ENCODE assay signal across 9 mouse cellular contexts in genomic region chr16:30549966-30550747, GRCm38 (mm10). TPM values are rescaled to one million over a fixed set of nuclear protein-coding genes. Genes with fewer than 3 reads are reported as not detected.
DNase-seq lines count a peak whose midpoint lies in the region; ATAC-seq and TF ChIP-seq lines count a peak whose summit lies in the region.
"Had no signal": no experiment of that assay in that cellular context is flagged by ENCODE, and none has a peak within 500 bp of the region (broad histone marks: within the 10 kb centered on the region; RNA-seq: fewer than 3 reads in every experiment).

No protein-coding gene starts in this region.

- TF ChIP-seq CTCF in liver, postnatal 0 days (IDR thresholded peaks at IDR 0.05; ENCODE audit: low read depth): peak; percentile 93
- TF ChIP-seq CTCF in testis, adult 2 months (IDR thresholded peaks at IDR 0.05; ENCODE audit: control insufficient read depth, insufficient read depth, insufficient replicate concordance, low read depth, low read length): peak; percentile 71

- H3K27me3 ChIP-seq in forebrain, embryonic 15.5 days: no peaks in the 10 kb centered on the region
- H3K27me3 ChIP-seq in liver, postnatal 0 days (ENCODE audit: insufficient read depth, low read length): peaks cover 16% of the 10 kb centered on the region; the same call in 1 of the 2 replicates
- H3K27me3 ChIP-seq in neural tube, embryonic 13.5 days: no peaks in the 10 kb centered on the region
- H3K27me3 ChIP-seq in testis, adult 2 months (ENCODE audit: control insufficient read depth, insufficient read depth, low read length): no peaks in the 10 kb centered on the region

- H3K4me2 ChIP-seq in forebrain, embryonic 15.5 days (replicated peaks): peak overlapping the region; percentile 74
- H3K4me2 ChIP-seq in liver, postnatal 0 days (ENCODE audit: low read depth, low read length): peak overlapping the region; percentile 97
- peak overlapping the region; percentile 60 for H3K4me2 ChIP-seq in neural tube, embryonic 13.5 days

- intact Hi-C loops in heart, postnatal 25 days (cut with DNase I): no loop called here

- under 1% methylated on average over 56 of the region's 63 CpGs for WGBS in forebrain, embryonic 15.5 days
- under 1% methylated on average over 61 of the region's 63 CpGs for WGBS in liver, postnatal 0 days (ENCODE audit: insufficient replicate concordance)
- under 1% methylated on average over 63 of the region's 63 CpGs for WGBS in neural tube, embryonic 13.5 days

- peak; percentile 92 for ATAC-seq in forebrain, embryonic 15.5 days (replicated peaks)
- peak; percentile 89 for ATAC-seq in liver, postnatal 0 days
- peak; percentile 91 for ATAC-seq in neural tube, embryonic 13.5 days (ENCODE audit: low read depth)

- H3K9ac ChIP-seq in ES-E14 (ENCODE audit: insufficient read depth, low read depth, low read length, poor library complexity, severe bottlenecking): peak overlapping the region; percentile 90
- H3K9ac ChIP-seq in forebrain, embryonic 15.5 days (replicated peaks): peak overlapping the region; percentile 97
- H3K9ac ChIP-seq in liver, postnatal 0 days (replicated peaks): peak overlapping the region; percentile 72
- H3K9ac ChIP-seq in neural tube, embryonic 13.5 days: peak overlapping the region; percentile 89

- no peak for TF ChIP-seq POLR2A in testis, adult 2 months (IDR thresholded peaks at IDR 0.05; ENCODE audit: control insufficient read depth, low read depth, low read length)

- H3K4me3 ChIP-seq in ES-E14 (ENCODE audit: insufficient read depth in 1 of 2, low read depth in 1 of 2, low read length in 2 of 2, poor library complexity in 1 of 2, severe bottlenecking in 1 of 2): peak overlapping the region; percentile 81 to 91
- peak overlapping the region; percentile 86 for H3K4me3 ChIP-seq in forebrain, embryonic 15.5 days
- peak overlapping the region; percentile 65 for H3K4me3 ChIP-seq in liver, postnatal 0 days (ENCODE audit: low read depth, low read length)
- peak overlapping the region; percentile 67 for H3K4me3 ChIP-seq in neural tube, embryonic 13.5 days
- peak overlapping the region; percentile 89 for H3K4me3 ChIP-seq in testis, adult 2 months (ENCODE audit: control insufficient read depth, low read depth, low read length)

- 0 out of 2 replicates have a peak, but pooled peaks cover 3% of the 10 kb centered on the region for H3K9me3 ChIP-seq in ES-E14 (ENCODE audit: control insufficient read depth, insufficient read depth, low read depth, low read length)
- H3K9me3 ChIP-seq in forebrain, embryonic 15.5 days: peaks cover 5% of the 10 kb centered on the region; the same call in 1 of the 2 replicates
- H3K9me3 ChIP-seq in liver, postnatal 0 days (ENCODE audit: low read length): no peaks in the 10 kb centered on the region
- H3K9me3 ChIP-seq in neural tube, embryonic 13.5 days: peaks cover 8% of the 10 kb centered on the region

- in situ Hi-C loops in ES-E14 (cut with MboI; ENCODE audit: low sequenced_read_pairs in 2 of 2, unreplicated experiment in 2 of 2): no loop called here

- peaks cover 0 to 11% of the 10 kb centered on the region in 2 experiments; a peak in 1 of 4 replicates for H3K4me1 ChIP-seq in ES-E14 (ENCODE audit: control insufficient read depth in 2 of 2, insufficient read depth in 2 of 2, low read length in 2 of 2, poor library complexity in 1 of 2)
- peaks cover 34% of the 10 kb centered on the region for H3K4me1 ChIP-seq in forebrain, embryonic 15.5 days
- peaks cover 12% of the 10 kb centered on the region for H3K4me1 ChIP-seq in liver, postnatal 0 days (ENCODE audit: insufficient read depth)
- peaks cover 30% of the 10 kb centered on the region for H3K4me1 ChIP-seq in neural tube, embryonic 13.5 days (replicated peaks)
- H3K4me1 ChIP-seq in testis, adult 2 months (ENCODE audit: control insufficient read depth, insufficient read depth, low read length): peaks cover 13% of the 10 kb centered on the region

- H3K27ac ChIP-seq in ES-E14 (ENCODE audit: insufficient read depth, low read depth, low read length, poor library complexity, severe bottlenecking): no peak overlapping the region
- peak overlapping the region; percentile 86 for H3K27ac ChIP-seq in forebrain, embryonic 15.5 days (replicated peaks)
- H3K27ac ChIP-seq in liver, postnatal 0 days (ENCODE audit: low read depth): no peak overlapping the region
- peak overlapping the region; percentile 82 for H3K27ac ChIP-seq in neural tube, embryonic 13.5 days (replicated peaks)
- H3K27ac ChIP-seq in testis, adult 2 months (ENCODE audit: control insufficient read depth, insufficient read depth, low read depth, low read length): no peak overlapping the region
- H3K27ac ChIP-seq: macrophage had no signal

- H3K36me3 ChIP-seq in ES-E14 (ENCODE audit: control insufficient read depth, insufficient read depth, low read length, poor library complexity, severe bottlenecking): no peaks in the 10 kb centered on the region
- peaks cover 20% of the 10 kb centered on the region for H3K36me3 ChIP-seq in forebrain, embryonic 15.5 days
- H3K36me3 ChIP-seq in liver, postnatal 0 days (replicated peaks; ENCODE audit: insufficient read depth, low read length): no peaks in the 10 kb centered on the region
- peaks cover 24% of the 10 kb centered on the region for H3K36me3 ChIP-seq in neural tube, embryonic 13.5 days
- H3K36me3 ChIP-seq in testis, adult 2 months (ENCODE audit: control insufficient read depth, insufficient read depth, low read length): no peaks in the 10 kb centered on the region

- no peak for DNase-seq in ES-E14 (ENCODE audit: low read depth, low spot score)
- DNase-seq in cerebellum, adult 11-12 months: peak; percentile 58
- peak; percentile 61 for DNase-seq in heart, postnatal 25 days (ENCODE audit: low spot score)
- DNase-seq in layer of hippocampus, adult 11-12 months (ENCODE audit: low spot score): peak; percentile 80
- peak; percentile 82 for DNase-seq in liver, postnatal 0 days

- TF ChIP-seq EP300 in liver, postnatal 0 days (IDR thresholded peaks at IDR 0.05; ENCODE audit: low read depth): no peak

TF ChIP-seq in ES-E14, 5 proteins besides CTCF, POLR2A, EP300 and RAD21:
- TF ChIP-seq ZC3H11A (IDR thresholded peaks at IDR 0.05; ENCODE audit: borderline replicate concordance, low read depth, low read length): no peak
- TF ChIP-seq HCFC1 (IDR thresholded peaks at IDR 0.05; ENCODE audit: borderline replicate concordance, insufficient read depth, low read length): peak; percentile 41; the same call in 1 of the 2 replicates

RNA-seq across cellular contexts. Expression of gene Tmem44, which starts 0.5 kb away (rescaled TPM):
- 4.2 and 9.2 TPM in 2 replicates for total RNA-seq in ES-E14 (2012; rRNA removed)
- 89.0 and 89.6 TPM in 2 replicates for polyA plus RNA-seq in forebrain, embryonic 15.5 days (2015; fragmentation: Nextera tagmentation; extraction: Ambion mirVana)
- 1 to 10 TPM; 6.5 to 7.8 TPM for total RNA-seq in heart, postnatal 25 days (2021)
- 0.73 and 0.89 TPM in 2 replicates for polyA plus RNA-seq in liver, postnatal 0 days (2015; fragmentation: Nextera tagmentation; extraction: Ambion mirVana)
- 61.3 and 69.3 TPM in 2 replicates for polyA plus RNA-seq in neural tube, embryonic 13.5 days (2015; fragmentation: Nextera tagmentation; extraction: Ambion mirVana)
- polyA plus RNA-seq in testis, adult 2 months (2012; rRNA removed): 1.2 and 1.7 TPM in 2 replicates
- polyA plus RNA-seq: macrophage had no signal

RNA-seq across cellular contexts. Expression of gene Lsg1, which starts 37.2 kb away (rescaled TPM):
- total RNA-seq in ES-E14 (2012; rRNA removed): 78.0 and 87.2 TPM in 2 replicates
- 56.2 and 59.4 TPM in 2 replicates for polyA plus RNA-seq in forebrain, embryonic 15.5 days (2015; fragmentation: Nextera tagmentation; extraction: Ambion mirVana)
- total RNA-seq in heart, postnatal 25 days (2021): 10 to 100 TPM; 16.9 to 18.8 TPM
- polyA plus RNA-seq in liver, postnatal 0 days (2015; fragmentation: Nextera tagmentation; extraction: Ambion mirVana): 25.4 and 25.6 TPM in 2 replicates
- polyA plus RNA-seq in neural tube, embryonic 13.5 days (2015; fragmentation: Nextera tagmentation; extraction: Ambion mirVana): 52.4 and 54.5 TPM in 2 replicates
- polyA plus RNA-seq in testis, adult 2 months (2012; rRNA removed): 11.2 and 11.9 TPM in 2 replicates

RNA-seq across cellular contexts. Expression of gene Fam43a, which starts 49.4 kb away (rescaled TPM):
- total RNA-seq in ES-E14 (2012; rRNA removed): 20.1 and 22.2 TPM in 2 replicates
- 9.9 and 10.7 TPM in 2 replicates for polyA plus RNA-seq in forebrain, embryonic 15.5 days (2015; fragmentation: Nextera tagmentation; extraction: Ambion mirVana)
- total RNA-seq in heart, postnatal 25 days (2021): 10 to 100 TPM; 25.8 to 31.2 TPM
- polyA plus RNA-seq in liver, postnatal 0 days (2015; fragmentation: Nextera tagmentation; extraction: Ambion mirVana): 6.1 and 6.8 TPM in 2 replicates
- 20.2 and 21.4 TPM in 2 replicates for polyA plus RNA-seq in neural tube, embryonic 13.5 days (2015; fragmentation: Nextera tagmentation; extraction: Ambion mirVana)
- 0.35 and 0.69 TPM in 2 replicates for polyA plus RNA-seq in testis, adult 2 months (2012; rRNA removed)

Comparison
In these comparisons a context has a peak if more than half of its experiments do, and no peak if none do; other contexts are left out.
1. H3K27ac ChIP-seq: peak in forebrain, embryonic 15.5 days (single experiment) and neural tube, embryonic 13.5 days (single experiment); none in ES-E14 (single experiment), liver, postnatal 0 days (single experiment) and testis, adult 2 months (single experiment).
2. RNA of gene Tmem44, which starts 0.5 kb away (polyA plus RNA-seq): 89.0 to 89.6 TPM in forebrain, embryonic 15.5 days and 61.3 to 69.3 TPM in neural tube, embryonic 13.5 days; 1.2 to 1.7 TPM in testis, adult 2 months and 0.73 to 0.89 TPM in liver, postnatal 0 days; every median in the first group is over 10 times any median in the second.
3. Peak in every context shown above with its lines, with median percentiles within 50 percentile points of each other: H3K4me3 ChIP-seq, H3K9ac ChIP-seq, ATAC-seq and H3K4me2 ChIP-seq.